10 mouse cellular contexts compared by ENCODE assay signal in genomic region chr4:136509857-136510256, GRCm38 (mm10). TPM values are rescaled to one million over a fixed set of nuclear protein-coding genes. Genes with fewer than 3 reads are reported as not detected.
A peak's percentile ranks its signal among the peaks of the same experiment; 100 is the strongest.
DNase-seq lines count a peak whose midpoint lies in the region; ATAC-seq and TF ChIP-seq lines count a peak whose summit lies in the region.
"Had no signal": no experiment of that assay in that cellular context is flagged by ENCODE, and none has a peak within 500 bp of the region (broad histone marks: within the 10 kb centered on the region; RNA-seq: fewer than 3 reads in every experiment).

No protein-coding gene starts in this region.

- no peak overlapping the region for H3K4me2 ChIP-seq in liver, postnatal 0 days (ENCODE audit: low read depth, low read length)
- H3K4me2 ChIP-seq: midbrain, embryonic 11.5 days had no signal

- no peak overlapping the region for H3K27ac ChIP-seq in spleen, adult 2 months (ENCODE audit: insufficient read depth, low read length)
- no peak overlapping the region for H3K27ac ChIP-seq in liver, postnatal 0 days (ENCODE audit: low read depth)

- 77% methylated on average over 1 of the region's 1 CpGs for WGBS in spleen, adult 2 months
- 72% methylated on average over 1 of the region's 1 CpGs for WGBS in liver, postnatal 0 days (ENCODE audit: insufficient replicate concordance)

- H3K4me3 ChIP-seq in spleen, adult 2 months (ENCODE audit: extremely low read depth, insufficient read depth, insufficient read length), result no peak overlapping the region
- no peak overlapping the region for H3K4me3 ChIP-seq in liver, postnatal 0 days (ENCODE audit: low read depth, low read length)

- no peak for TF ChIP-seq POLR2A in spleen, adult 2 months (IDR thresholded peaks at IDR 0.05; ENCODE audit: low read depth, low read length)

- no peak overlapping the region for H3K9ac ChIP-seq in liver, postnatal 0 days (replicated peaks)

- no peaks in the 10 kb centered on the region for H3K27me3 ChIP-seq in spleen, adult 2 months (ENCODE audit: control insufficient read depth, insufficient read depth, low read length)
- no peaks in the 10 kb centered on the region for H3K27me3 ChIP-seq in liver, postnatal 0 days (ENCODE audit: insufficient read depth, low read length)

- peak; percentile 20 to 21 for DNase-seq in cerebellum, postnatal 10 days
- no peak for DNase-seq in cerebellum, adult 9-10 months
- peak in 1 of 2 experiments; percentile 29 for DNase-seq in spleen, adult 2 months (ENCODE audit: low read depth in 1 of 2, low spot score in 2 of 2)
- no peak for DNase-seq in spleen, adult 12 weeks (ENCODE audit: low spot score)
- peak; percentile 26 for DNase-seq in liver, postnatal 0 days
- peak; percentile 68 for DNase-seq in thymus, postnatal 4 days
- DNase-seq in ovary, postnatal 10 days (ENCODE audit: low spot score), result no peak
- DNase-seq: gastrocnemius, postnatal 14 days had no signal

- H3K36me3 ChIP-seq in spleen, adult 2 months (ENCODE audit: control insufficient read depth, insufficient read depth, low read length), result no peaks in the 10 kb centered on the region
- no peaks in the 10 kb centered on the region for H3K36me3 ChIP-seq in liver, postnatal 0 days (replicated peaks; ENCODE audit: insufficient read depth, low read length)

- no peak for ATAC-seq in liver, postnatal 0 days
- no peak for ATAC-seq in cerebellum, adult (ENCODE audit: insufficient number of reproducible peaks, low FRiP score, low TSS enrichment)

- TF ChIP-seq EP300 in liver, postnatal 0 days (IDR thresholded peaks at IDR 0.05; ENCODE audit: low read depth), result no peak

- peak; percentile 26; the same call in 1 of the 2 replicates for TF ChIP-seq CTCF in spleen, adult 2 months (IDR thresholded peaks at IDR 0.05; ENCODE audit: extremely low read depth, insufficient read depth, insufficient read length, insufficient replicate concordance)
- TF ChIP-seq CTCF in liver, postnatal 0 days (IDR thresholded peaks at IDR 0.05; ENCODE audit: low read depth), result peak; percentile 69

- H3K4me1 ChIP-seq in spleen, adult 2 months (ENCODE audit: control insufficient read depth, insufficient read depth, insufficient read length), result no peaks in the 10 kb centered on the region
- peaks cover 4% of the 10 kb centered on the region; the same call in 1 of the 2 replicates for H3K4me1 ChIP-seq in liver, postnatal 0 days (ENCODE audit: insufficient read depth)

- H3K9me3 ChIP-seq in liver, postnatal 0 days (ENCODE audit: low read length), result no peaks in the 10 kb centered on the region

RNA-seq across cellular contexts. Expression of gene Luzp1, which starts 40.3 kb away (rescaled TPM):
- 1.9 and 2.9 TPM in 2 replicates for polyA plus RNA-seq in spleen, adult 2 months (2012; rRNA removed)
- 18.1 and 20.8 TPM in 2 replicates for polyA plus RNA-seq in liver, postnatal 0 days (2015; fragmentation: Nextera tagmentation; extraction: Ambion mirVana)

RNA-seq across cellular contexts. Expression of gene 6030445D17Rik, which starts 47.8 kb away (rescaled TPM):
- polyA plus RNA-seq in spleen, adult 2 months (2012; rRNA removed), result 0.16 and 0.31 TPM in 2 replicates
- polyA plus RNA-seq in liver, postnatal 0 days (2015; fragmentation: Nextera tagmentation; extraction: Ambion mirVana), result 0.12 TPM in 1 of 2 replicates, not detected in the other

Comparison
In these comparisons a context has a peak if more than half of its experiments do, and no peak if none do; other contexts are left out.
1. DNase-seq: peak in cerebellum, postnatal 10 days (2 of 2), liver, postnatal 0 days (single experiment) and thymus, postnatal 4 days (single experiment); none in cerebellum, adult 9-10 months (single experiment), spleen, adult 12 weeks (single experiment) and ovary, postnatal 10 days (single experiment).